Mouse (Mus musculus) central nervous system, embryonic 11.5 days (tissue): ENCODE measurements around the gene Supt6. TPM values are rescaled to one million over a fixed set of nuclear protein-coding genes. Genes with fewer than 3 reads are reported as not detected.

Experiments
- polyA plus RNA-seq: library from polyadenylated mRNA; depleted of rRNA; stranded (reverse); fragments of >200 nt; gene quantifications from 2 replicates; pipeline ENCODE4 v1.2.3, GENCODE M21; 2012; rRNA removed

Gene Supt6
- 29.4 and 30.4 TPM in 2 replicates for polyA plus RNA-seq

DNA sequence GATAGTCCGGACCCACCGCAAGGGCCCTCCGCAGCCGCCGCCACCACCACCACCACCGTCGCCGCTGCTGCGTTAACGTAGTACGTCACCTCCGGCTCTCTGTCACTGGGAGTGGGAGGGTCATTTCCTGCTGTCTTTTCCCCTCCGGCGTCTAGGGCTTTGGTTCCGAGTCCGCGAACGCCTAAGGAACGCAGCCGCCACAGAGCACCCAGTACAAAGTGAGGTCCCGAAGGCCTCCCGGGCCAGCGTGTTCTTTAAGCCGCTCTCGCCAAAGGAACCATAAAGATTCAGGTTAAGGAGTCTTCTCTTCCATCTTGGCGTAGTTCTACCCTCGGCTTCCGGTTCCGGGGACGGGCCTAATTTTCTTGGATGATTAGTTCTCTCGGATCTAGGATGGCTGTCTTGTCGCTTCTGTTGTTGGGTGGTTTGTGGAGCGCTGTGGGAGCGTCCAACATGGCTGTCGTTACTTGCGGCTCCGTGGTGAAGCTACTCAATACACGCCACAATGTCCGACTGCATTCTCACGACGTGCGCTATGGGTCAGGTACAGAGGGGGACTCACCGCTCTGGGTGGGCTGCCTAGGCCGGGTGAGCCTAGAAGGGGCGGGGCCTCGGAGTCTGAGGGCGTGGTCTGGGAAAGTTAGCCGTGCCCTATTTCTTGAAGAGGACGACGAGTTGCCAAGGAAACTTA lies at the start of gene Supt6, which contains the start of gene Sdf2:
Gene Supt6 (minus strand): TSS at position 361 of the 691 bp plus-strand sequence.
Gene Sdf2 (plus strand): TSS at position 120 of the 691 bp plus-strand sequence.

DNA sequence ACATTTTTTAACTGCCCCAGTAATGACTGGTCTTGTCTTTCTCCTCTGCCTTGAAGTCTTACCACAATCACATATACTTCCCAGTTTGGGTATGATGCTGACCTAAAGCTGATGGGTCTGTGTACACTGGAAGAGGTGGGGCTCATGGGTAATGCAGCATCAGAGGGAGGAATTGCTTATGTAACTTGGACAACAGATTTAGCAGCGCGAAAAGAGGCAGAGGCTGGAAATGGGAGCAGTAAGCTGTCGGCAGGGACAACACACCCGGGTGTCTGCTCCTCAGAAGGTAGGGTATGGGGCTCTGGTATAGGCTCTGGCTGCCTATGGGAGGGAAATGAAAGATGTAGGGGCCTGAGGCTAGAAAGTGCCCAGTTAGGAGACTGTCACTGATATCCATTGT lies 44.9 kb upstream of the Supt6 start, which contains the start of gene BC030499:
Gene BC030499 (plus strand): TSS at position 188 of the 400 bp plus-strand sequence.

DNA sequence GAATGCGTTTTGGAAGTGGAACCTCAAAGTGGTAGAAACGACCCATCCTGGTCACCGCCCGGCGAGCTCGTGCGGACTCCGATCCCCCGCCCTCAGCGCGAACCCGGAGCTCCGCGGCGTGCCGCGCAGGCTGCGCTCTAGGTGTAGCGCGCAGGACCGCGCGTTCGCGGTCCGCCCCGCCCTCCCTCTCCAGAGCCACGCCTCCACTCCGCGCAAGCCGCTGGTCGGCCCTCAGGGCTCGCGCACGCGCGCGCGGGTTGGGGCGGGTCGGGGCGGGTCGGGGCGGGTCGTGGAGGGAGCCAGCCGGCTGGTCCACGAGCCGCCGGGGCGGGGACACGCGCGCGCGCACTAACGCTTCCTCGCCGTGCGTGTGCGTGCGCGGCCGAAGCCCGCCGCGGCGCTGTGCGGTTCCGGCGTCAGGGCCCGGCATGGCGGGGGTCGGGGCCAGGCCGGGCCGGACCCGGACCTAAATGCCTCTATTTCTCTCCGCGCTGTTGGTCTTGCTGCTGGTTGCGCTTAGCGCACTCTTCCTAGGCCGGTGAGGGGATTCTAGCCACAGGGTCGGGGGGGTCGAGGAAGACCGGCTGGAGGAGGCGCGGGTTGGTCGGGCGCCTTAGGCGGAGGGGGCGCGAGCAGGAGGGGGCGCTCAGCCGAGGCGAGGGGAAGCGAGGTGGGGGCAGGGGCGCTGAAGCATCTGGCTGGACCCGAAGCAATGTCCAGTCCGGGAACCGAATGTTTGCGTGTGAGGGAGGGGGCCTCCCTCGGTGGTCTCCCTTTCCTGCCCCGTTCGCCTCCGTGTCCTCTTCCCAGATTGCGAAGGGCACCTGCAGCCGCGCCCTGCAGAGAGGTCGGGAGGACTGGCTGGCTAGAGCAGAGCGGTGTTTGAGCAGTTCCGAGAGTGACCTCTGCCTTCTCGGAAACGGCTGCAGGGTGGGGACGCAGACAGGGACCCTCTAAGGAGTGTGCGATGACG lies 15.9 kb upstream of the Supt6 start, which contains the start of gene 2610507B11Rik:
Gene 2610507B11Rik (plus strand): TSS at position 373 of the 973 bp plus-strand sequence.

DNA sequence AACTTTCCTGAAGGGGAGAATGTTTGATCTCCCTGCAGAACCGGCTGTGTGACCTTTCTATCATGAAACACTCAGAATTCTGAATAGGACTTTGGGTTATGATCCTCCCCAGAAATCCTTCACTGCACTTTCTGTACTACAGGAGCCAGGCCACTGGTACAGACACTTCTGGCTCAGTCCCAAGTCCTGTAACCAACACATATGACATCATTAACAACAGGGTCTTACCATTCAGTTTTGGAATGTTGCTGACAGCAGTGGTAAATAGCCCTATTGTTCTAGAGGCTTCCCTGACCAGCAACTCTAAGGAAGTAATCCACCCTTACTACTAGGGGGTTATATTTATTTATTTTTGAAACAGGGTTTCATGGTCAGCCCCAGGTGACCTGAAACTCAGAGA lies 52.7 kb downstream of the Supt6 start, which contains the start of gene Proca1:
Gene Proca1 (plus strand): TSS at position 280 of the 400 bp plus-strand sequence.

DNA sequence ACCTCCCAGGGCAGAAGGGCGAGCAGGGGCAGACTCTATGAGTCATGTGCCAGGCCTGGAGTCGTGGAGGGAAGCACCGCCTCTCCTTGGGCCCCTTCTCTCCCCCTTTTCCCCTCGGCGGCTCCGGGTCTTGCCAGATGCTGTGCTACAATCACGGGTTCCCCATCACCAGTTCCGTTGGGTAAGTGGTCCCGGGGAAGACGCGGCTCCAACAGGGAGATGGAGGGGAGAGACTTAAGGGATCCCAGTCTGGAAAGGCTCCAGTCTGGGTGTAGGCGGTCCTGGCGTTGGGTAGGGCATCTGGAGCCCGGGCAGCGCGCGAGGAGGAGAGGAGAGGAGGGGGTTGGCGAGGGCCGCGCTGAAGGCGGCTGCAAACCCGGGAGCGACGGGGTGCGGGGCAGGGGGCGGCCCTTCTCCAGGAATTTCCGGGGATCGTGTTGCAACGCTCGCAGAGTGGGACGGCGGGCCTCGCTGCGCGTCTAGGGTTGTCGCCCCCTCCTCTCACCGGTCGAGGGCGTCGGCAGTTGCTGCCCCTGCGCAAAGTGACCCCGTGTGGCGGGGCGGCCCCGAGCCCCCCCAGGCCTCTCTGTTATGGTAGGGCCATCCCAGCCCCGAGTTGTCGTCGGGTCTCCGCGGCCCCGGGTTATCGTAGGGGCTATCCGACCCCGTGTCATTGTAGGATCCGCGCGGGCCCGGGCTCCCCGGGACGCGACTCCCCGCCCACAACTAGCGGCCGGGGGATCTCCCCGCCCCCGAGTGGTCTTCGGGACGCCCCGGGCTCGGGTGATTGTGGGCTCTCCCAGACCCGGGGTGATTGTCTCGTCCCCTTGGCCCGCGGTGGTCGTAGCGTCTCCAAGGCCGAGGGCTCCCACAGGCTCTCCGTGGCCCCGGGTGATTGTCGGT lies 57.2 kb downstream of the Supt6 start, which contains the start of gene Rab34:
Gene Rab34 (plus strand): TSS at position 100 of the 903 bp plus-strand sequence.

DNA sequence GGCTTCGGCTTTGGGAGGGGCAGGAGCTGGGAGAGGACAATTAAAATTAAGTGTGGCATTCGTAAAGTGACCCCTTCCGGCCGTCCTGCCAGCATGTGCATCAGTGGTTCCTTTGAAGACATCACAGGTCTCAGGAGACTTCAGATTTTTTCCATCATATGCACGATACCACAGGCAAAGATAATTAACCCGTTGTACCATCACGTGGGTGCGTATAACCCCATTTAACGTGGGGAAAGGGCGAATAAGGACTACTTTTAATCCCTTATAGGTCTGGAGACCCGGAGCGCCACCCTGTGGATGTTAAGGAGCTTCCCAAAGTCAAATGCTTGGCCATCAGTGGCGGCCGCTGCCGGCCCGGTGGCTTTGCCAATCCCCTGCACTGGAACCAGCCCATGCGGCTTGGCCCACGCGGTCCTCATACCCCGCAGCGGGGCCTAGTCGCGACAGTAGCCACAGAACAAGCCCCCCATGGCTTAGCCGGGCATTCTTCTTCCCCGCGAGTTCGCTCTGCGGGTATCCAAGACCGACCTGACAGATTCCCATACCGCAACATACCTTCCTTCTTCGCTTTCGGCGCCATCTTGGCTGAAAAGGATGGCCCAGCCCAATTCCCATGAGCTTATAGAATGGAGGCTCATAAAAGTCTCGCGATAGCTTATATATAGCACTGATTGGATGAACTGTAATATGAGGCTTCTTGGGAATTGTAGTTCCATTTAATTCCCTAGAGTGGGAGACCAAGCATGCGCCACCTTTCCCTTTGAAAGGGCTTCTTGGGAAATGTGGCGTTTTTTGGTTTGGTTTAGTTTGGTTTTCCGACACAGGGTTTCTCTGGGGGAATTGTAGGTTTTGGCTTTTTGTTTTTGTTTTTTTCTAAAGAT lies 62.6 kb downstream of the Supt6 start, which contains the start of gene Rpl23a:
Gene Rpl23a (minus strand): TSS at position 624 of the 884 bp plus-strand sequence.

DNA sequence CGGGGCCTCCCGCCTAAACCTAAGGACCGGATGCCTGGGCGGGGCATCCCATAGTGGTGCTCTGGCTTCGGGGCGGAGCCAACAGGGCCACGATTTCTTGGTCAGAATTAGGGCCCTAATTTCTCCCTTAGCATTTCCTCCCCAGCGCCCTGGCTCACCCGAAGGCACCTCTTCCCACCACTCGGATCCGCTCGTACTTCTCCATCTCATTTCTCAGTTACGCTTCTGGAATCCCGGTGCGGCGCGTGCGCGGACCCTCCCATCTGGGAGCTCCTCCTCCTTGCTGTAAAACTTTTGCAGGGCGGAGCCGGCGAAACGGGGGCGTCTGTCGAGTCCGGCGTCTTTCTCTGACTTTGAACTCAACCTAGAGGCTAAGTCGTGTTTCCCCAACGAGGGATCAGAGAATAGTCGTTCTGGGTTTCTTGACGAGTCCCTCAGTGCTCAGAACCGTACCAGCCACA lies 69.4 kb downstream of the Supt6 start, which contains the start of the genes Nek8 and Tlcd1:
Gene Nek8 (minus strand): TSS at position 274 of the 461 bp plus-strand sequence.
Gene Tlcd1 (plus strand): TSS at position 310 of the 461 bp plus-strand sequence.

DNA sequence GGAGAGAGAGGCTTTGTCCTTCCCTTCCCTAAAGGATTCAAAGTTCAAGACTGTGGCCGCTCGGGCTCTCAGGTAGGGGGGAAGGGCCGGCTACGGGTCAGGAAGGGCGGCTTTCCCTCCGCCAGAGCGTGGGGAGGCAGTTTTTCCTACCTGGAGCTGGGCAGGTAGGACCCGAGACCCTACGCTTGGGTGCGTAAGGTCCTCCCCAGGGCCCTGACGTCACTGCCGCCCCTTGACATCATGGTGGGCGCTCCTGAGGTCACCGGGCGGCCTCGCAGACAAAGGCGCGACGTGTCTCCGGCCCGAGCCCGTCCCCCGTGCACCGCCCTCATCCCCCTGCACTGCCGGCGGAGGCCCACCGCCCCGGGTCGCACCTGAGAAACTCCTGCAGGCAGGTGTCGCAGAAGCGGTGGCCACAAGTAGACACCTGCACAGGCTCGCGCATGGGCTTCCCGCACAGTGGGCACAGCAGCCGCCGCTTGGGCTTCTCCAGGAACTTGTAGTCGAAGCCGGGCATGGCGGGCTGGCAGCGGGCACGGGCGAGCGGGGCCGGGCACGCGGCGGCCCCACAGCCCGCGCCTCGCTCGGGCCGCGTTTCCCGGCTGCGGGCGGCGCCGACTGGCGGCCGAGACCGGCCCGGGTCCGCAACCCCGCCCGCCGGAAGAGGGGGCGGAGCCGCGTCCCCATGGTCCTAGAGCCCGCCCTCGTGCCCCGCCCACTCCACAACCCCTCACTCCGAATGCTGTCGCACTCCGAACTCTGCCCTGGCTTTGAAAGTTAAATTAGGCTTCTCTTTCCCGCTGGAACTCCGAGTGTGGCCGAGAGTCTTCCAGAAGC lies 80.6 kb downstream of the Supt6 start, which contains the start of gene Traf4:
Gene Traf4 (minus strand): TSS at position 666 of the 837 bp plus-strand sequence.

Other genes starting within 250 kb of the Supt6 start
- 12.5 and 14.3 TPM in 2 replicates for gene Dhrs13, start 213.7 kb downstream of the Supt6 start, polyA plus RNA-seq
- 50.4 and 64.3 TPM in 2 replicates for gene Flot2, start 208.1 kb downstream of the Supt6 start, polyA plus RNA-seq
- 23.8 and 28.7 TPM in 2 replicates for gene Eral1, start 165.6 kb downstream of the Supt6 start, polyA plus RNA-seq
- 12.7 and 20.4 TPM in 2 replicates for gene Fam222b, start 151.3 kb downstream of the Supt6 start, polyA plus RNA-seq
- gene Traf4, start 80.4 kb downstream of the Supt6 start, polyA plus RNA-seq = 127 and 187 TPM in 2 replicates
- 14.6 and 20.9 TPM in 2 replicates for gene Nek8, start 69.3 kb downstream of the Supt6 start, polyA plus RNA-seq
- 21.7 and 22.8 TPM in 2 replicates for gene Tlcd1, start 69.3 kb downstream of the Supt6 start, polyA plus RNA-seq
- 3,764 and 3,899 TPM in 2 replicates for gene Rpl23a, start 62.4 kb downstream of the Supt6 start, polyA plus RNA-seq
- 59.8 and 90.6 TPM in 2 replicates for gene Rab34, start 57.6 kb downstream of the Supt6 start, polyA plus RNA-seq
- gene Proca1, start 52.6 kb downstream of the Supt6 start, polyA plus RNA-seq = 1.7 and 3.0 TPM in 2 replicates
- 76.8 and 95.7 TPM in 2 replicates for gene Sdf2, start 241 bp downstream of the Supt6 start, polyA plus RNA-seq
- gene 2610507B11Rik, start 15.8 kb upstream of the Supt6 start, polyA plus RNA-seq = 60.1 and 65.0 TPM in 2 replicates
- gene BC030499, start 44.9 kb upstream of the Supt6 start, polyA plus RNA-seq = 0.68 and 0.82 TPM in 2 replicates
- 91.4 and 95.4 TPM in 2 replicates for gene Spag5, start 55.5 kb upstream of the Supt6 start, polyA plus RNA-seq
- gene Aldoc, start 77.0 kb upstream of the Supt6 start, polyA plus RNA-seq = 3.7 and 5.3 TPM in 2 replicates
- gene Pigs, start 82.4 kb upstream of the Supt6 start, polyA plus RNA-seq = 37.7 and 53.2 TPM in 2 replicates
- gene Unc119, start 97.5 kb upstream of the Supt6 start, polyA plus RNA-seq = 91.0 and 110 TPM in 2 replicates
- 0.07 TPM in 1 of 2 replicates, not detected in the other for gene Foxn1, start 140.6 kb upstream of the Supt6 start, polyA plus RNA-seq
- gene Slc13a2, start 176.2 kb upstream of the Supt6 start, polyA plus RNA-seq = 0.04 TPM in 1 of 2 replicates, not detected in the other
- gene Slc46a1, start 219.7 kb upstream of the Supt6 start, polyA plus RNA-seq = 7.5 and 11.2 TPM in 2 replicates